Comparison of ENCODE assay signal across 19 mouse cellular contexts in genomic region chr7:112602966-112603365, GRCm38 (mm10).
DNase-seq lines count a peak whose midpoint lies in the region; ATAC-seq and TF ChIP-seq lines count a peak whose summit lies in the region.
"Had no signal": no experiment of that assay in that cellular context is flagged by ENCODE, and none has a peak within 500 bp of the region (broad histone marks: within the 10 kb centered on the region; RNA-seq: fewer than 3 reads in every experiment).

No protein-coding gene starts in this region.

- H3K9me3 ChIP-seq in forebrain, embryonic 13.5 days (replicated peaks) = no peaks in the 10 kb centered on the region
- no peaks in the 10 kb centered on the region for H3K9me3 ChIP-seq in forebrain, embryonic 14.5 days (replicated peaks; ENCODE audit: control insufficient read depth, low read length)
- no peaks in the 10 kb centered on the region for H3K9me3 ChIP-seq in heart, embryonic 16.5 days (replicated peaks; ENCODE audit: control insufficient read depth, low read length)
- H3K9me3 ChIP-seq in lung, embryonic 15.5 days = no peaks in the 10 kb centered on the region
- H3K9me3 ChIP-seq in stomach, postnatal 0 days (ENCODE audit: control insufficient read depth, low read length) = no peaks in the 10 kb centered on the region
- H3K9me3 ChIP-seq: hindbrain, embryonic 15.5 days; liver, embryonic 12.5 days; midbrain, embryonic 10.5 days; neural tube, embryonic 12.5 days had no signal

- TF ChIP-seq CTCF in stomach, postnatal 0 days (IDR thresholded peaks at IDR 0.05; ENCODE audit: low read depth) = no peak

- H3K4me1 ChIP-seq in forebrain, embryonic 13.5 days = peaks cover 5% of the 10 kb centered on the region; the same call in 1 of the 2 replicates
- H3K4me1 ChIP-seq in forebrain, embryonic 14.5 days (ENCODE audit: control insufficient read depth, insufficient read depth, low read length) = peaks cover 10% of the 10 kb centered on the region
- H3K4me1 ChIP-seq in heart, embryonic 16.5 days (ENCODE audit: control insufficient read depth, insufficient read depth, low read length) = peaks cover 11% of the 10 kb centered on the region
- peaks cover 23% of the 10 kb centered on the region for H3K4me1 ChIP-seq in lung, embryonic 15.5 days
- peaks cover 3% of the 10 kb centered on the region; the same call in 1 of the 2 replicates for H3K4me1 ChIP-seq in stomach, postnatal 0 days (replicated peaks; ENCODE audit: control insufficient read depth, insufficient read depth)
- H3K4me1 ChIP-seq: liver, embryonic 12.5 days; neural tube, embryonic 12.5 days had no signal

- no peaks in the 10 kb centered on the region for H3K27me3 ChIP-seq in forebrain, embryonic 13.5 days
- no peaks in the 10 kb centered on the region for H3K27me3 ChIP-seq in forebrain, embryonic 14.5 days (replicated peaks; ENCODE audit: control insufficient read depth, insufficient read depth, low read length)
- no peaks in the 10 kb centered on the region for H3K27me3 ChIP-seq in heart, embryonic 16.5 days (ENCODE audit: control insufficient read depth, insufficient read depth, low read length)
- H3K27me3 ChIP-seq in lung, embryonic 15.5 days = no peaks in the 10 kb centered on the region
- no peaks in the 10 kb centered on the region for H3K27me3 ChIP-seq in stomach, postnatal 0 days (ENCODE audit: control insufficient read depth, insufficient read depth, low read length)
- H3K27me3 ChIP-seq: CH12.LX; hindbrain, embryonic 15.5 days; liver, embryonic 12.5 days; neural tube, embryonic 12.5 days had no signal

- DNase-seq in forebrain, embryonic 14.5 days (ENCODE audit: low spot score) = no peak
- DNase-seq in heart, postnatal 10 days = no peak
- DNase-seq in lung, postnatal 14 days = no peak
- DNase-seq in stomach, postnatal 0 days (ENCODE audit: low spot score) = no peak
- DNase-seq: adrenal gland, adult 2 months; cerebellum, adult 18-20 months; gastrocnemius, postnatal 25 days; lung, postnatal 36 days; thymus, postnatal 25 days had no signal

- H3K4me2 ChIP-seq in forebrain, embryonic 13.5 days = no peak overlapping the region
- no peak overlapping the region for H3K4me2 ChIP-seq in forebrain, embryonic 14.5 days (ENCODE audit: low read length)
- H3K4me2 ChIP-seq in heart, embryonic 16.5 days (ENCODE audit: low read depth, low read length) = no peak overlapping the region
- no peak overlapping the region for H3K4me2 ChIP-seq in lung, embryonic 15.5 days
- H3K4me2 ChIP-seq in stomach, postnatal 0 days (replicated peaks; ENCODE audit: low read depth) = no peak overlapping the region
- H3K4me2 ChIP-seq: hindbrain, embryonic 15.5 days; liver, embryonic 12.5 days; neural tube, embryonic 12.5 days had no signal

- intact Hi-C loops in heart, postnatal 10 days (cut with DNase I) = no loop called here

- no peaks in the 10 kb centered on the region for H3K36me3 ChIP-seq in forebrain, embryonic 13.5 days (ENCODE audit: poor library complexity, severe bottlenecking)
- no peaks in the 10 kb centered on the region for H3K36me3 ChIP-seq in forebrain, embryonic 14.5 days (ENCODE audit: control insufficient read depth, insufficient read depth, low read length)
- H3K36me3 ChIP-seq in heart, embryonic 16.5 days (ENCODE audit: control insufficient read depth, insufficient read depth) = no peaks in the 10 kb centered on the region
- H3K36me3 ChIP-seq in lung, embryonic 15.5 days = no peaks in the 10 kb centered on the region
- H3K36me3 ChIP-seq in stomach, postnatal 0 days (ENCODE audit: control insufficient read depth, insufficient read depth, low read length) = no peaks in the 10 kb centered on the region
- H3K36me3 ChIP-seq: hindbrain, embryonic 15.5 days; liver, embryonic 12.5 days; midbrain, embryonic 10.5 days; neural tube, embryonic 12.5 days had no signal

- WGBS in forebrain, embryonic 13.5 days = 95% methylated on average over 5 of the region's 5 CpGs
- WGBS in forebrain, embryonic 14.5 days = 87% methylated on average over 5 of the region's 5 CpGs
- 69% methylated on average over 5 of the region's 5 CpGs for WGBS in heart, embryonic 16.5 days
- whole genome bisulfite sequencing in lung, embryonic 15.5 days = 55% methylated on average over 5 of the region's 5 CpGs
- 72% methylated on average over 5 of the region's 5 CpGs for WGBS in stomach, postnatal 0 days

- no peak overlapping the region for H3K9ac ChIP-seq in forebrain, embryonic 13.5 days
- no peak overlapping the region for H3K9ac ChIP-seq in forebrain, embryonic 14.5 days (ENCODE audit: low read length)
- no peak overlapping the region for H3K9ac ChIP-seq in heart, embryonic 16.5 days (ENCODE audit: low read length)
- H3K9ac ChIP-seq in lung, embryonic 15.5 days = no peak overlapping the region
- H3K9ac ChIP-seq in stomach, postnatal 0 days (ENCODE audit: low read length) = no peak overlapping the region
- H3K9ac ChIP-seq: hindbrain, embryonic 15.5 days; liver, embryonic 12.5 days; neural tube, embryonic 12.5 days had no signal

- no peak for ATAC-seq in forebrain, embryonic 13.5 days
- ATAC-seq in forebrain, embryonic 14.5 days = no peak
- no peak for ATAC-seq in heart, embryonic 16.5 days (replicated peaks; ENCODE audit: extremely low read depth, insufficient read depth, low FRiP score)
- ATAC-seq in lung, embryonic 15.5 days (ENCODE audit: borderline replicate concordance, extremely low read depth, low FRiP score, low TSS enrichment) = no peak
- no peak for ATAC-seq in stomach, postnatal 0 days (ENCODE audit: low FRiP score, low TSS enrichment)
- ATAC-seq in inflammation-experienced regulatory T-cells, adult 6 months = no peak
- ATAC-seq: liver, embryonic 12.5 days had no signal

- no peak overlapping the region for H3K4me3 ChIP-seq in forebrain, embryonic 13.5 days
- H3K4me3 ChIP-seq in forebrain, embryonic 14.5 days (ENCODE audit: low read depth, low read length) = no peak overlapping the region
- H3K4me3 ChIP-seq in heart, embryonic 16.5 days (ENCODE audit: low read length) = no peak overlapping the region
- no peak overlapping the region for H3K4me3 ChIP-seq in lung, embryonic 15.5 days
- no peak overlapping the region for H3K4me3 ChIP-seq in stomach, postnatal 0 days (ENCODE audit: low read depth, low read length)
- H3K4me3 ChIP-seq: hindbrain, embryonic 15.5 days; layer of hippocampus, adult 2 months; liver, embryonic 12.5 days; midbrain, embryonic 10.5 days; neural tube, embryonic 12.5 days had no signal

- TF ChIP-seq EP300 in stomach, postnatal 0 days (optimal IDR thresholded peaks at IDR 0.05) = no peak

- H3K27ac ChIP-seq in forebrain, embryonic 13.5 days = peak overlapping the region; percentile 33; the same call in 1 of the 2 replicates
- no peak overlapping the region for H3K27ac ChIP-seq in forebrain, embryonic 14.5 days (ENCODE audit: low read depth, low read length)
- peak overlapping the region; percentile 61 for H3K27ac ChIP-seq in heart, embryonic 16.5 days (ENCODE audit: low read length)
- H3K27ac ChIP-seq in lung, embryonic 15.5 days = peak overlapping the region; percentile 48; the same call in 1 of the 2 replicates
- H3K27ac ChIP-seq in stomach, postnatal 0 days (replicated peaks) = peak overlapping the region; percentile 61
- H3K27ac ChIP-seq: layer of hippocampus, adult 2 months; liver, embryonic 12.5 days; midbrain, embryonic 10.5 days; neural tube, embryonic 12.5 days had no signal
